Comparison of ENCODE assay signal across 9 mouse cellular contexts in the genomic region with DNA sequence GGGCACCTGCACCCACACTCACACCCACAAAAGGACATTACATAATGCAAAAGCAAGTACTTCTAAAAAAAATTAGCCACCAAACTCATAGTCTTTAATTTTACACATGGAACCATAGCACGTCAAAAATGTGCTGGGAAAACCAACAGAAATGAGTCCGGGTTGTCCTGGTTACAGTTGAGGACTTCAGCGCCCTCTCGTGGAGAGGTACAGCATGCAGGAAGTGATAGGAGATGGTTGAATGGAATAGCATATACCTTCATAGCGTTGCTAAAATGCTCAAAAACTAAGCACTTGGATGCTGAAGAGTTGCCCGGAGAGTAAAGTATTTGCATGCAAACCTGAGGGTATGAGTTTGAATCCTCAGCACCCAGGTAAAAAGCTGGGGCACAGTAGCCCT. TPM values are rescaled to one million over a fixed set of nuclear protein-coding genes. Genes with fewer than 3 reads are reported as not detected.
DNase-seq lines count a peak whose midpoint lies in the region; ATAC-seq and TF ChIP-seq lines count a peak whose summit lies in the region.
"Had no signal": no experiment of that assay in that cellular context is flagged by ENCODE, and none has a peak within 500 bp of the region (broad histone marks: within the 10 kb centered on the region; RNA-seq: fewer than 3 reads in every experiment).

No protein-coding gene starts in this region.

- H3K36me3 ChIP-seq in kidney, embryonic 15.5 days, result no peaks in the 10 kb centered on the region
- no peaks in the 10 kb centered on the region for H3K36me3 ChIP-seq in CH12.LX (replicated peaks in 1 of 2; ENCODE audit: control insufficient read depth in 1 of 2, insufficient read depth in 1 of 2, low read length in 1 of 2)
- no peaks in the 10 kb centered on the region for H3K36me3 ChIP-seq in hindbrain, embryonic 16.5 days (ENCODE audit: control insufficient read depth, insufficient read depth, low read length)
- H3K36me3 ChIP-seq: embryonic facial prominence, embryonic 12.5 days had no signal

- WGBS in kidney, embryonic 15.5 days, result 75% methylated on average over 6 of the region's 6 CpGs
- 70% methylated on average over 6 of the region's 6 CpGs for WGBS in hindbrain, embryonic 16.5 days

- no peaks in the 10 kb centered on the region for H3K79me2 ChIP-seq in CH12.LX (replicated peaks; ENCODE audit: control insufficient read depth, extremely low read depth, insufficient read depth, poor library complexity, severe bottlenecking)

- peaks cover 9% of the 10 kb centered on the region for H3K4me1 ChIP-seq in kidney, embryonic 15.5 days
- peaks cover 5 to 19% of the 10 kb centered on the region in 2 experiments for H3K4me1 ChIP-seq in CH12.LX (ENCODE audit: control insufficient read depth in 1 of 2, insufficient read depth in 2 of 2)
- peaks cover 4% of the 10 kb centered on the region for H3K4me1 ChIP-seq in hindbrain, embryonic 16.5 days (ENCODE audit: control insufficient read depth, insufficient read depth, low read depth, low read length)

- peak; percentile 71 for DNase-seq in kidney, adult 18-20 months
- DNase-seq in CH12.LX (ENCODE audit: extremely low read depth), result peak; percentile 71
- DNase-seq in adipocyte (ENCODE audit: low spot score), result peak; percentile 41
- DNase-seq in kidney, adult 9 months, result peak; percentile 71
- DNase-seq in thymus, postnatal 4 days, result peak; percentile 89

- no peak overlapping the region for H3K4me2 ChIP-seq in kidney, embryonic 15.5 days
- no peak overlapping the region for H3K4me2 ChIP-seq in CH12.LX (ENCODE audit: insufficient read depth, low read depth, poor library complexity, severe bottlenecking)
- H3K4me2 ChIP-seq in hindbrain, embryonic 16.5 days (ENCODE audit: low read length), result no peak overlapping the region
- H3K4me2 ChIP-seq: embryonic facial prominence, embryonic 12.5 days had no signal

- no peak overlapping the region for H3K4me3 ChIP-seq in kidney, embryonic 15.5 days (replicated peaks)
- H3K4me3 ChIP-seq in CH12.LX (replicated peaks in 1 of 3; ENCODE audit: low read depth in 2 of 3, low read length in 2 of 3, poor library complexity in 1 of 3), result no peak overlapping the region
- H3K4me3 ChIP-seq in hindbrain, embryonic 16.5 days (ENCODE audit: low read length), result no peak overlapping the region
- H3K4me3 ChIP-seq: embryonic facial prominence, embryonic 12.5 days had no signal

- H3K9me3 ChIP-seq in kidney, embryonic 15.5 days (replicated peaks), result no peaks in the 10 kb centered on the region
- peaks cover 4% of the 10 kb centered on the region for H3K9me3 ChIP-seq in CH12.LX (replicated peaks; ENCODE audit: low read length)
- no peaks in the 10 kb centered on the region for H3K9me3 ChIP-seq in hindbrain, embryonic 16.5 days (ENCODE audit: control insufficient read depth, low read length)
- H3K9me3 ChIP-seq: embryonic facial prominence, embryonic 12.5 days had no signal

- peaks cover 3% of the 10 kb centered on the region; the same call in 1 of the 2 replicates for H3K27me3 ChIP-seq in kidney, embryonic 15.5 days
- H3K27me3 ChIP-seq in CH12.LX (replicated peaks), result no peaks in the 10 kb centered on the region
- H3K27me3 ChIP-seq in hindbrain, embryonic 16.5 days (replicated peaks; ENCODE audit: control insufficient read depth, insufficient read depth, low read length), result no peaks in the 10 kb centered on the region

- H3K27ac ChIP-seq in kidney, embryonic 15.5 days, result no peak overlapping the region
- H3K27ac ChIP-seq in CH12.LX (ENCODE audit: insufficient read depth, low read depth), result no peak overlapping the region
- no peak overlapping the region for H3K27ac ChIP-seq in hindbrain, embryonic 16.5 days (ENCODE audit: low read depth, low read length)
- H3K27ac ChIP-seq: embryonic facial prominence, embryonic 12.5 days had no signal

- TF ChIP-seq RAD21 in CH12.LX (IDR thresholded peaks at IDR 0.05; ENCODE audit: low read depth, low read length), result peak; percentile 75

- no peak for TF ChIP-seq POLR2A in CH12.LX (IDR thresholded peaks at IDR 0.05; ENCODE audit: low read depth, low read length)

- peak; percentile 83 for TF ChIP-seq CTCF in CH12.LX (conservative IDR thresholded peaks at IDR 0.05 in 1 of 2, IDR thresholded peaks at IDR 0.05 in 1 of 2; ENCODE audit: low read depth in 2 of 2, low read length in 2 of 2)

- no peak for ATAC-seq in kidney, embryonic 15.5 days (replicated peaks; ENCODE audit: low FRiP score)
- peak; percentile 58 for ATAC-seq in megakaryocyte progenitor cell, adult 5-6 weeks (replicated peaks; ENCODE audit: poor library complexity)
- ATAC-seq in hindbrain, embryonic 16.5 days, result no peak

- in situ Hi-C loops in CH12.LX (cut with MboI; ENCODE audit: low pct_ligation_motif_present, low pct_unique_long_range_greater_than_20kb, low sequenced_read_pairs), result loop anchor here (25.0 kb wide), 1 partner anchor 149 kb away; no protein-coding TSS in a partner anchor

- dilution Hi-C loops in CH12.LX (cut with MboI; ENCODE audit: extremely low pct_ligation_motif_present, extremely low pct_unique_long_range_greater_than_20kb, low sequenced_read_pairs), result no loop called here

- H3K9ac ChIP-seq in kidney, embryonic 15.5 days, result no peak overlapping the region
- H3K9ac ChIP-seq in CH12.LX (ENCODE audit: insufficient read depth, low read depth), result no peak overlapping the region
- H3K9ac ChIP-seq in hindbrain, embryonic 16.5 days (ENCODE audit: low read depth, low read length), result no peak overlapping the region
- H3K9ac ChIP-seq: embryonic facial prominence, embryonic 12.5 days had no signal

- no peak for TF ChIP-seq EP300 in CH12.LX (IDR thresholded peaks at IDR 0.05; ENCODE audit: low read length)

TF ChIP-seq in CH12.LX, 34 proteins besides CTCF, POLR2A, EP300 and RAD21:
- TF ChIP-seq NELFE (IDR thresholded peaks at IDR 0.05; ENCODE audit: low read depth, low read length) (no peak), MAFK (IDR thresholded peaks at IDR 0.05; ENCODE audit: insufficient replicate concordance, low read length) (no peak), SMC3 (IDR thresholded peaks at IDR 0.05; ENCODE audit: low read depth, low read length) (peak; percentile 91), ZC3H11A (IDR thresholded peaks at IDR 0.05; ENCODE audit: low read depth, low read length) (peak; percentile 74), IRF4 (IDR thresholded peaks at IDR 0.05; ENCODE audit: low read depth, low read length) (no peak), CHD1 (IDR thresholded peaks at IDR 0.05; ENCODE audit: low read depth, low read length) (no peak), ELF1 (IDR thresholded peaks at IDR 0.05; ENCODE audit: low read depth, low read length) (peak; percentile 75), BHLHE40 (IDR thresholded peaks at IDR 0.05; ENCODE audit: low read depth, low read length) (peak; percentile 60)
TF ChIP-seq in CH12.LX: peak in this region for 4.

RNA-seq across cellular contexts. Expression of gene Edaradd, which starts 17.7 kb away (rescaled TPM):
- polyA plus RNA-seq in kidney, embryonic 15.5 days (2015; fragmentation: Nextera tagmentation; extraction: Ambion mirVana), result 2.4 TPM in 2 replicates
- total RNA-seq in CH12.LX (2012; rRNA removed) (0.38 and 0.68 TPM in 2 replicates), CH12.LX (2014; rRNA removed) (0.16 and 0.23 TPM in 2 replicates)
- polyA plus RNA-seq in CH12.LX (2012; ENCODE audit: insufficient read length, low read depth), result 0.24 and 0.29 TPM in 2 replicates
- 0.15 and 0.49 TPM in 2 replicates for total RNA-seq in megakaryocyte progenitor cell, adult 5-6 weeks (2015)
- total RNA-seq in megakaryocyte progenitor cell, adult 5-6 weeks (2017), result 0.27 and 0.42 TPM in 2 replicates
- polyA plus RNA-seq in hindbrain, embryonic 16.5 days (2015; fragmentation: Nextera tagmentation; extraction: Ambion mirVana), result 2.0 and 2.1 TPM in 2 replicates

RNA-seq across cellular contexts. Expression of gene Ero1lb, which starts 27.7 kb away (rescaled TPM):
- polyA plus RNA-seq in kidney, embryonic 15.5 days (2015; fragmentation: Nextera tagmentation; extraction: Ambion mirVana), result 7.7 TPM in 2 replicates
- 17.0 and 20.4 TPM in 2 replicates for total RNA-seq in CH12.LX (2012; rRNA removed)
- 34.8 and 36.6 TPM in 2 replicates for total RNA-seq in CH12.LX (2014; rRNA removed)
- 25.3 and 26.6 TPM in 2 replicates for polyA plus RNA-seq in CH12.LX (2012; ENCODE audit: insufficient read length, low read depth)
- total RNA-seq in megakaryocyte progenitor cell, adult 5-6 weeks (2015), result 19.0 and 24.4 TPM in 2 replicates
- 14.2 and 14.4 TPM in 2 replicates for total RNA-seq in megakaryocyte progenitor cell, adult 5-6 weeks (2017)
- polyA plus RNA-seq in hindbrain, embryonic 16.5 days (2015; fragmentation: Nextera tagmentation; extraction: Ambion mirVana), result 16.7 TPM in 2 replicates
